Mouse (Mus musculus) hindbrain, embryonic 15.5 days (tissue): ENCODE results near the gene Dlgap5. TPM values are rescaled to one million over a fixed set of nuclear protein-coding genes. Genes with fewer than 3 reads are reported as not detected.

Experiments used
- ATAC-seq: fragments of 200-750 bp; cut with Nextera tagmentation; 2 replicates; pipeline ENCODE4 v1.8.0; 2017; ENCODE audit warnings: low read depth, moderate number of reproducible peaks, moderate TSS enrichment; ENCODE audit not compliant: low FRiP score
- H3K27ac ChIP-seq: fragments of 300-500 bp; sonication (generic); replicated peaks from 2 replicates; pipeline ENCODE4 v1.5.1; 2015; ENCODE audit warnings: mild to moderate bottlenecking, inconsistent platforms
- H3K27me3 ChIP-seq: fragments of 300-500 bp; sonication (generic); 2 replicates; pipeline ENCODE4 v1.6.1; 2015; ENCODE audit warnings: control low read depth, inconsistent platforms
- H3K36me3 ChIP-seq: fragments of 300-500 bp; sonication (generic); 2 replicates; pipeline ENCODE4 v1.6.1; 2015; ENCODE audit warnings: control low read depth, inconsistent platforms
- H3K4me1 ChIP-seq: fragments of 300-500 bp; sonication (generic); replicated peaks from 2 replicates; pipeline ENCODE4 v1.6.1; 2015; ENCODE audit warnings: control low read depth, inconsistent platforms
- H3K4me2 ChIP-seq: fragments of 300-500 bp; sonication (generic); 2 replicates; pipeline ENCODE4 v1.6.1; 2015; ENCODE audit warnings: moderate library complexity, mild to moderate bottlenecking, inconsistent platforms
- H3K4me3 ChIP-seq: fragments of 300-500 bp; sonication (generic); 2 replicates; pipeline ENCODE4 v1.5.1; 2015; ENCODE audit warnings: mild to moderate bottlenecking, inconsistent platforms
- H3K9ac ChIP-seq: fragments of 300-500 bp; sonication (generic); 2 replicates; pipeline ENCODE4 v1.6.1; 2015; ENCODE audit warnings: inconsistent platforms
- H3K9me3 ChIP-seq: fragments of 300-500 bp; sonication (generic); 2 replicates; pipeline ENCODE4 v1.6.1; 2016; ENCODE audit warnings: control low read depth, inconsistent platforms
- WGBS: fragments of 180-500 bp; shearing (Covaris S2); methylation state at CpG from one replicate; pipeline ENCODE4 v1.1.7; 2015; 5-methylcytosine and 5-hydroxymethylcytosine counted together
- polyA plus RNA-seq: library from polyadenylated mRNA; unstranded; fragments of >200 nt; fragmentation: Nextera tagmentation; extraction: Ambion mirVana; gene quantifications from 2 replicates; pipeline ENCODE4 v1.2.1, GENCODE M21; 2015

Dlgap5 gene
- polyA plus RNA-seq, 1 experiment from 2014 or later: 8.4 TPM

- no peak for ATAC-seq
- Histone ChIP-seq H3K27ac (no peak overlapping the region), H3K27me3 (no peaks in the 10 kb centered on the region), H3K9ac (no peak overlapping the region), H3K4me3 (0 out of 2 replicates have a peak overlapping the region, but pooled peaks have one; percentile 9), H3K4me1 (peaks cover 19% of the 10 kb centered on the region), H3K36me3 (no peaks in the 10 kb centered on the region), H3K9me3 (no peaks in the 10 kb centered on the region), H3K4me2 (peak overlapping the region; percentile 43)
- WGBS: 40% methylated on average over 21 of the region's 21 CpGs
Measured at GRCm38 (mm10) chr14:47364742-47365449, 53.3 kb downstream of the Dlgap5 start.

GRCm38 (mm10) chr14:47361899-47362298 is 56.3 kb downstream of the Dlgap5 start:
- Histone ChIP-seq H3K27ac (no peak overlapping the region), H3K4me1 (peaks cover 9% of the 10 kb centered on the region), H3K4me2 (no peak overlapping the region), H3K9ac (no peak overlapping the region), H3K27me3 (no peaks in the 10 kb centered on the region), H3K36me3 (no peaks in the 10 kb centered on the region), H3K9me3 (no peaks in the 10 kb centered on the region), H3K4me3 (no peak overlapping the region)
- ATAC-seq: no peak
- WGBS: 84% methylated on average over 9 of the region's 9 CpGs

- Histone ChIP-seq H3K4me1 (peaks cover 5% of the 10 kb centered on the region), H3K27me3 (no peaks in the 10 kb centered on the region), H3K27ac (no peak overlapping the region), H3K4me2 (no peak overlapping the region), H3K4me3 (no peak overlapping the region), H3K9me3 (no peaks in the 10 kb centered on the region), H3K9ac (no peak overlapping the region), H3K36me3 (no peaks in the 10 kb centered on the region)
- 89% methylated on average over 2 of the region's 2 CpGs for WGBS
- ATAC-seq: no peak
Measured at GRCm38 (mm10) chr14:47361418-47361817, 56.8 kb downstream of the Dlgap5 start.

GRCm38 (mm10) chr14:47359610-47360009 is 58.6 kb downstream of the Dlgap5 start:
- Histone ChIP-seq H3K9me3 (no peaks in the 10 kb centered on the region), H3K27me3 (no peaks in the 10 kb centered on the region), H3K36me3 (no peaks in the 10 kb centered on the region), H3K4me2 (no peak overlapping the region), H3K4me1 (no peaks in the 10 kb centered on the region), H3K9ac (no peak overlapping the region), H3K4me3 (no peak overlapping the region), H3K27ac (no peak overlapping the region)
- 75% methylated on average over 3 of the region's 3 CpGs for WGBS
- ATAC-seq: no peak

- Histone ChIP-seq H3K27ac (no peak overlapping the region), H3K4me2 (no peak overlapping the region), H3K36me3 (no peaks in the 10 kb centered on the region), H3K4me3 (no peak overlapping the region), H3K27me3 (no peaks in the 10 kb centered on the region), H3K9ac (no peak overlapping the region), H3K9me3 (no peaks in the 10 kb centered on the region), H3K4me1 (no peaks in the 10 kb centered on the region)
- ATAC-seq: no peak
- 83% methylated on average over 3 of the region's 3 CpGs for WGBS
Measured at GRCm38 (mm10) chr14:47356622-47357021, 61.6 kb downstream of the Dlgap5 start.

- no peaks in the 10 kb centered on the region for H3K4me1 ChIP-seq
- H3K27me3 ChIP-seq: no peaks in the 10 kb centered on the region
- no peak overlapping the region for H3K4me2 ChIP-seq
- no peaks in the 10 kb centered on the region for H3K36me3 ChIP-seq
- 84% methylated on average over 5 of the region's 5 CpGs for WGBS
- no peak overlapping the region for H3K9ac ChIP-seq
- H3K27ac ChIP-seq: no peak overlapping the region
- no peaks in the 10 kb centered on the region for H3K9me3 ChIP-seq
- no peak overlapping the region for H3K4me3 ChIP-seq
- ATAC-seq: no peak
Measured at GRCm38 (mm10) chr14:47354948-47355347, 63.3 kb downstream of the Dlgap5 start.

- no peak overlapping the region for H3K27ac ChIP-seq
- 71% methylated on average over 8 of the region's 8 CpGs for WGBS
- no peak overlapping the region for H3K9ac ChIP-seq
- no peaks in the 10 kb centered on the region for H3K9me3 ChIP-seq
- H3K36me3 ChIP-seq: no peaks in the 10 kb centered on the region
- no peaks in the 10 kb centered on the region for H3K4me1 ChIP-seq
- H3K4me2 ChIP-seq: no peak overlapping the region
- no peak overlapping the region for H3K4me3 ChIP-seq
- no peak for ATAC-seq
- no peaks in the 10 kb centered on the region for H3K27me3 ChIP-seq
Measured at GRCm38 (mm10) chr14:47354111-47354577, 64.1 kb downstream of the Dlgap5 start.

- no peak for ATAC-seq
- 86% methylated on average over 4 of the region's 4 CpGs for WGBS
- no peaks in the 10 kb centered on the region for H3K27me3 ChIP-seq
- H3K9ac ChIP-seq: no peak overlapping the region
- H3K4me3 ChIP-seq: no peak overlapping the region
- H3K27ac ChIP-seq: no peak overlapping the region
- no peaks in the 10 kb centered on the region for H3K9me3 ChIP-seq
- no peak overlapping the region for H3K4me2 ChIP-seq
- H3K36me3 ChIP-seq: no peaks in the 10 kb centered on the region
- H3K4me1 ChIP-seq: no peaks in the 10 kb centered on the region
Measured at GRCm38 (mm10) chr14:47353240-47353639, 65.0 kb downstream of the Dlgap5 start.

- Histone ChIP-seq H3K27ac (no peak overlapping the region), H3K4me2 (no peak overlapping the region), H3K4me3 (no peak overlapping the region), H3K9ac (no peak overlapping the region), H3K4me1 (no peaks in the 10 kb centered on the region), H3K36me3 (no peaks in the 10 kb centered on the region), H3K27me3 (no peaks in the 10 kb centered on the region), H3K9me3 (no peaks in the 10 kb centered on the region)
- no peak for ATAC-seq
- WGBS: 97% methylated on average over 10 of the region's 10 CpGs
Measured at GRCm38 (mm10) chr14:47352272-47352671, 65.9 kb downstream of the Dlgap5 start.

- H3K9ac ChIP-seq: no peak overlapping the region
Measured at GRCm38 (mm10) chr14:47350974-47351373, 67.2 kb downstream of the Dlgap5 start.

GRCm38 (mm10) chr14:47346715-47347114 is 71.5 kb downstream of the Dlgap5 start:
- Histone ChIP-seq H3K27ac (no peak overlapping the region), H3K36me3 (no peaks in the 10 kb centered on the region), H3K4me3 (no peak overlapping the region), H3K4me2 (no peak overlapping the region), H3K9ac (no peak overlapping the region), H3K27me3 (no peaks in the 10 kb centered on the region), H3K9me3 (no peaks in the 10 kb centered on the region), H3K4me1 (no peaks in the 10 kb centered on the region)
- ATAC-seq: no peak
- WGBS: 100% methylated on average over 1 of the region's 1 CpGs

More at GRCm38 (mm10) chr14:47350974-47351373, 67.2 kb downstream of the Dlgap5 start:
- Histone ChIP-seq H3K4me2 (no peak overlapping the region), H3K36me3 (no peaks in the 10 kb centered on the region), H3K9me3 (no peaks in the 10 kb centered on the region), H3K27ac (no peak overlapping the region), H3K4me1 (no peaks in the 10 kb centered on the region), H3K4me3 (no peak overlapping the region), H3K27me3 (no peaks in the 10 kb centered on the region)
- ATAC-seq: no peak
- 62% methylated on average over 2 of the region's 2 CpGs for WGBS

- Histone ChIP-seq H3K9me3 (no peaks in the 10 kb centered on the region), H3K9ac (no peak overlapping the region), H3K4me1 (no peaks in the 10 kb centered on the region), H3K27me3 (no peaks in the 10 kb centered on the region), H3K27ac (no peak overlapping the region), H3K4me3 (no peak overlapping the region), H3K4me2 (no peak overlapping the region), H3K36me3 (no peaks in the 10 kb centered on the region)
- peak; percentile 72; the same call in 1 of the 2 replicates for ATAC-seq
- 52% methylated on average over 4 of the region's 4 CpGs for whole genome bisulfite sequencing
Measured at GRCm38 (mm10) chr14:47341811-47342291, 76.4 kb downstream of the Dlgap5 start.
